Mouse (Mus musculus) liver, postnatal 0 days (tissue): Measurements from ENCODE around the gene Rpain.

Experiments
- CTCF ChIP-seq: sonication (generic); IDR thresholded peaks from 2 replicates; pipeline ENCODE4 v1.5.1; 2016; ENCODE audit warnings: antibody characterized with exemption, low read depth
- EP300 ChIP-seq: IDR thresholded peaks from 2 replicates; pipeline ENCODE4 v1.6.1; 2016; ENCODE audit warnings: antibody characterized with exemption, low read depth, mild to moderate bottlenecking

GRCm38 (mm10) chr11:70972586-70972985 lies 2.6 kb downstream of the Rpain start:
- TF ChIP-seq EP300, result no peak
- no peak for TF ChIP-seq CTCF
